ENCODE assay signal across 9 mouse cellular contexts in the genomic region with DNA sequence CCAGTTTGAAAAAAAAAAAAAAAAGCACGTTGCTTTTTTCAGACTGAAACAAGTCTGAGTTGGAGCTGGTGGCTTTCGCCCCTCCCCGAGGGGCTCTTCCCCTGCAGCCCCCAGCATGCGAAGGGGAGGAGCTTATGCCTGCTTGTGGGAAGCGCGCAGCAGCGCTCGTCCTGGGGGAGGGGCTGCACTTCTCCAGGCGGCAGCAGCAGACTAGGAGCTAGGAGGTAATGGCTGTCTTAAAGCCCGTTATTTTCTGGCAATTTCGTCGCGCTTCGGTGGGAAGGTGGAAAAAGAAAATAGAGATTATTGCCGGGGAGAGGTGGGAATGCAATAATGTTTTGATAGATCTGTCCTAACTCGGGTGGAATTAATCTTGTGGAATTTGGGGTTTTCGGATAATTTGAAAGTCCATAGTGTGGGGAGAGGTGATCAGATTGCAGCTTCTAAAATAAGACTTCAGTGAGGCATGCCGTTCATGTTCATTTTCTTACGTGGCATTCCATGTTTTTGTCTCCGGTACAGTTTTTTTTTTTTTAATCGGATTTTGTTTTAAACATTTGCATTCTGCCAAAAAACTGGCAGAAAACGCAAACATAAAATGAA. TPM values are rescaled to one million over a fixed set of nuclear protein-coding genes. Genes with fewer than 3 reads are reported as not detected.
A peak's percentile ranks its signal among the peaks of the same experiment; 100 is the strongest.
DNase-seq lines count a peak whose midpoint lies in the region; ATAC-seq and TF ChIP-seq lines count a peak whose summit lies in the region.
"Had no signal": no experiment of that assay in that cellular context is flagged by ENCODE, and none has a peak within 500 bp of the region (broad histone marks: within the 10 kb centered on the region; RNA-seq: fewer than 3 reads in every experiment).

No protein-coding gene starts in this region.

- DNase-seq in urinary bladder, postnatal 25 days (ENCODE audit: low spot score): peak; percentile 7
- no peak for DNase-seq in urinary bladder, postnatal 10 days (ENCODE audit: low spot score)
- peak; percentile 87 for DNase-seq in embryonic facial prominence, embryonic 10.5 days (ENCODE audit: low spot score)
- peak; percentile 69 for DNase-seq in kidney, postnatal 10 days
- peak; percentile 72 for DNase-seq in liver
- DNase-seq in midbrain, postnatal 0 days (ENCODE audit: low spot score): peak; percentile 80
- peak; percentile 71 for DNase-seq in testis, postnatal 14 days (ENCODE audit: low spot score)

- H3K4me3 ChIP-seq in embryonic facial prominence, embryonic 10.5 days: peak overlapping the region; percentile 49
- H3K4me3 ChIP-seq in heart, embryonic 14.5 days (ENCODE audit: control insufficient read depth in 1 of 2, insufficient read depth in 1 of 2, low read depth in 1 of 2, low read length in 2 of 2): peak overlapping the region; percentile 47 to 50
- peak overlapping the region; percentile 40 for H3K4me3 ChIP-seq in midbrain, postnatal 0 days (ENCODE audit: low read depth, low read length)

- H3K27me3 ChIP-seq in embryonic facial prominence, embryonic 10.5 days (replicated peaks; ENCODE audit: low read depth, poor library complexity, severe bottlenecking): peaks cover 28% of the 10 kb centered on the region
- no peaks in the 10 kb centered on the region for H3K27me3 ChIP-seq in heart, embryonic 14.5 days (ENCODE audit: control insufficient read depth, insufficient read depth, low read length)
- no peaks in the 10 kb centered on the region for H3K27me3 ChIP-seq in midbrain, postnatal 0 days (ENCODE audit: insufficient read depth, low read length)

- no peak for TF ChIP-seq CTCF in midbrain, postnatal 0 days (IDR thresholded peaks at IDR 0.05)

- H3K9me3 ChIP-seq in embryonic facial prominence, embryonic 10.5 days: no peaks in the 10 kb centered on the region
- no peaks in the 10 kb centered on the region for H3K9me3 ChIP-seq in heart, embryonic 14.5 days (ENCODE audit: control insufficient read depth, low read length)
- no peaks in the 10 kb centered on the region for H3K9me3 ChIP-seq in midbrain, postnatal 0 days (ENCODE audit: low read length)

- H3K9ac ChIP-seq in heart, embryonic 14.5 days (ENCODE audit: low read length): peak overlapping the region; percentile 69
- no peak overlapping the region for H3K9ac ChIP-seq in midbrain, postnatal 0 days (replicated peaks; ENCODE audit: low read length, poor library complexity, severe bottlenecking)

- ATAC-seq in heart, embryonic 14.5 days (ENCODE audit: insufficient number of reproducible peaks, insufficient read depth, low FRiP score, low read depth): peak; percentile 64
- peak; percentile 91 for ATAC-seq in midbrain, postnatal 0 days (ENCODE audit: low FRiP score)
- ATAC-seq: Patski had no signal

- peak overlapping the region; percentile 26; the same call in 1 of the 2 replicates for H3K27ac ChIP-seq in embryonic facial prominence, embryonic 10.5 days (replicated peaks)
- H3K27ac ChIP-seq in heart, embryonic 14.5 days (replicated peaks in 1 of 2; ENCODE audit: control insufficient read depth in 1 of 2, insufficient read depth in 1 of 2, low read depth in 2 of 2, low read length in 2 of 2): peak overlapping the region; percentile 61 to 73
- no peak overlapping the region for H3K27ac ChIP-seq in midbrain, postnatal 0 days (ENCODE audit: low read depth, low read length)

- H3K4me2 ChIP-seq in heart, embryonic 14.5 days (ENCODE audit: low read length): peak overlapping the region; percentile 62
- peak overlapping the region; percentile 46 for H3K4me2 ChIP-seq in midbrain, postnatal 0 days (ENCODE audit: low read depth, low read length, poor library complexity, severe bottlenecking)

- WGBS in embryonic facial prominence, embryonic 10.5 days: 18% methylated on average over 22 of the region's 22 CpGs
- WGBS in heart, embryonic 14.5 days: 17% methylated on average over 22 of the region's 22 CpGs
- WGBS in midbrain, postnatal 0 days: 11% methylated on average over 22 of the region's 22 CpGs

- H3K36me3 ChIP-seq in embryonic facial prominence, embryonic 10.5 days (replicated peaks): no peaks in the 10 kb centered on the region
- H3K36me3 ChIP-seq in heart, embryonic 14.5 days (ENCODE audit: control insufficient read depth, insufficient read depth, low read length): no peaks in the 10 kb centered on the region
- no peaks in the 10 kb centered on the region for H3K36me3 ChIP-seq in midbrain, postnatal 0 days (ENCODE audit: insufficient read depth, low read length)

- H3K4me1 ChIP-seq in embryonic facial prominence, embryonic 10.5 days: no peaks in the 10 kb centered on the region
- H3K4me1 ChIP-seq in heart, embryonic 14.5 days (ENCODE audit: control insufficient read depth in 2 of 2, insufficient read depth in 2 of 2, low read length in 2 of 2): peaks cover 2 to 12% of the 10 kb centered on the region in 2 experiments
- no peaks in the 10 kb centered on the region for H3K4me1 ChIP-seq in midbrain, postnatal 0 days (ENCODE audit: insufficient read depth, low read length)

RNA-seq across cellular contexts. Expression of gene Mum1l1, which starts 7.2 kb away (rescaled TPM):
- polyA plus RNA-seq in embryonic facial prominence, embryonic 10.5 days (2016; fragmentation: Nextera tagmentation; extraction: Ambion mirVana): 31.6 and 34.7 TPM in 2 replicates
- 38.1 and 40.4 TPM in 2 replicates for polyA plus RNA-seq in heart, embryonic 14.5 days (2014; fragmentation: Nextera tagmentation; extraction: Ambion mirVana)
- 5.2 and 7.1 TPM in 2 replicates for total RNA-seq in midbrain, postnatal 0 days (2014; rRNA removed)
- polyA plus RNA-seq in midbrain, postnatal 0 days (2015; fragmentation: Nextera tagmentation; extraction: Ambion mirVana): 8.4 and 8.6 TPM in 2 replicates

RNA-seq across cellular contexts. Expression of gene 4933428M09Rik, which starts 38.1 kb away (rescaled TPM):
- 0.24 TPM in 1 of 2 replicates, not detected in the other for polyA plus RNA-seq in embryonic facial prominence, embryonic 10.5 days (2016; fragmentation: Nextera tagmentation; extraction: Ambion mirVana)
- polyA plus RNA-seq in heart, embryonic 14.5 days (2014; fragmentation: Nextera tagmentation; extraction: Ambion mirVana): not detected in 2 replicates
- total RNA-seq in midbrain, postnatal 0 days (2014; rRNA removed): not detected in 2 replicates
- polyA plus RNA-seq in midbrain, postnatal 0 days (2015; fragmentation: Nextera tagmentation; extraction: Ambion mirVana): not detected in 2 replicates
- polyA plus RNA-seq: Patski had no signal
